Mouse (Mus musculus): ENCODE results near the gene Dnah1.

DNA sequence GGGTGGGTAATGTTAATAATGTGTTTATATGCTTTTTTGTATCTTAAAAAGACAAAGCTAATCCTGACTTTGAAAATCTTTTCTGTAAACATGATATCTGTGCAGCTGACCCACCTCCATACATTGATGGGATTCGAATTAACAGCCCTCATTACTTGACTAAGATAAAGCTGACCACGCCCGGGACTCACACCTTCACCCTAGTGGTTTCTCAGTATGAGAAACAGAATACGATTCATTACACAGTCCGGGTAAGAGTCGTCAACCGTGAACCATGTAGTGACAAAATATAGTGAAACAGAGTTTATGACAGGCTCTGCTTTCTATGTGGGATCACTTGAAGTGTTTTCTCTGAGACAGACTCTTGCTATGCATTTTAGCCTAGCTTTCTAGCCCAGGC lies 44.3 kb upstream of the Dnah1 start:
- TF ChIP-seq POLR2A (IDR thresholded peaks at IDR 0.05; ENCODE audit: borderline replicate concordance, low read depth, low read length): no peak
- no peak for TF ChIP-seq CTCF (IDR thresholded peaks at IDR 0.05; ENCODE audit: low read depth, low read length)
